Mouse (Mus musculus): Measurements from ENCODE around the gene Myadml2. TPM values are rescaled to one million over a fixed set of nuclear protein-coding genes. Genes with fewer than 3 reads are reported as not detected.

Gene Myadml2
- polyA plus RNA-seq (2017; shearing (Covaris generic)), result not detected

GRCm38 (mm10) chr11:120648001-120648476 is at the start of gene Myadml2:
TSS of gene Myadml2 (minus strand) at chr11:120648158.

GRCm38 (mm10) chr11:120672687-120673593 is 25.0 kb upstream of the Myadml2 start, which contains the start of gene Aspscr1:
TSS of gene Aspscr1 (plus strand) at chr11:120672973.

DNA sequence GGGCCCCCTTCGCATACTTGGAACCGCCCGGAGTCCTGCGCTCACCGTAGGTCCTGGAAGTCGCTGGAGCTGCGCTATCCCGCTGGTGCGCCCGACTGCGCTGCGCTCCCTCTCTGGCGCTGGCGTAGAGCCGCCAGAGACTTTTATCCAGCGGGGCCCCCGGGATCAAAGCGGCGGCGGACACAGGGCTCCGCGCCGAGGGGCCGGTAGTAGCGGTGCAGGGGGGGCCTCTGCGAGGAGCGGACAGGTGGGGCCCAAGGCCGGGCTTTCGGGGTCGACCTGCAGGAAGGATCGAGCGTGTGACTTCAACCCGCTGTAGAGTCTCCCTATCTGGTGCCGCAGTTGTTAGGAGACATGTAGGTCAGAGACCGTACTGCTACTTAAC is 13.1 kb upstream of the Myadml2 start, which contains the start of gene Notum:
TSS of gene Notum (minus strand) at position 100 of the 385 bp plus-strand sequence.

GRCm38 (mm10) chr11:120643601-120643987 is 4.4 kb downstream of the Myadml2 start, which contains the start of gene Pycr1:
TSS of gene Pycr1 (minus strand) at chr11:120643769.

DNA sequence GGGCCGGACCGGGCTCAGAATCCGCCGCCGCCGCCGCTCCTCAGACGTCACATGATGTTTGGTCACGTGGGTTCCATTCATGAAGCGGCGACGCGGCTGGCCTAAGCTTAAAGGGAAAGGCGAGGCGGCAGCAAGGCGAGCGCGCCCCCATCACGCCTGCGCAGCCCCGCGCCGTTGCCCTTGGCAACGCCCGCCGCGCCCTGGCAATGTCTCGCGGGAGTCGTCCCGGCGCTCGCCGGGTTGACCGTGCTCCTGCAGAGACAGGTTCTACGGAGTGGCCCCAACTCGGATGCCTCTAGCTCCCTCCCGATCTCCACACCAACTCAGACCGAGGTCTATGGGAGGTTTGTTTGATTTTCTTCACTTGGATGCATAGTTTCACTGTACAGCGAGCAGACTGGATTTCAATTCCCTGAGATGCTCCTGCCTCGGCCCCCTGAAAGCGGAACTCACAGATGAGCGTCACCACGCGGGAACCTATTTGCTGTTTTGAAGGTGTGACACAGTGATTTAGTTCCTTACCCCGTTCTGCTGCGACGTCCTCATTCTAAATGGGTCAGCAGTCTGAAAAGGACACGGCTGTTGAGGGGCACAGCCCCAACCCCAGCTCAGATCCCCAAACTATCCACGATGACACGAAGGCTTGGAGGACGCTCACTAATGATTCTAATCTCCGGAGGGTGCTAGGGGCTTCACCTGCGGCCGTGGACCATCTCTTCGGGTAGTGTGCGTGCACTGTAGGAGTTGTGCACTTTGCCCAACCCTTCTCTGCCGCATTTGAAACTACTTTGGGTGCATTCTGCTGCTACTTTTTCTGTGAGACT is 14.2 kb downstream of the Myadml2 start, which contains the start of gene Mafg:
TSS of gene Mafg (minus strand) at position 81 of the 824 bp plus-strand sequence.

GRCm38 (mm10) chr11:120625152-120625775 is 22.7 kb downstream of the Myadml2 start, which contains the start of gene Sirt7:
TSS of gene Sirt7 (minus strand) at chr11:120625240.

GRCm38 (mm10) chr11:120617519-120618112 is 30.3 kb downstream of the Myadml2 start, which contains the start of gene Pcyt2:
TSS of gene Pcyt2 (minus strand) at chr11:120617936.

GRCm38 (mm10) chr11:120608241-120609034 is 39.5 kb downstream of the Myadml2 start, which contains the start of gene Npb:
TSS of gene Npb (plus strand) at chr11:120608477.

DNA sequence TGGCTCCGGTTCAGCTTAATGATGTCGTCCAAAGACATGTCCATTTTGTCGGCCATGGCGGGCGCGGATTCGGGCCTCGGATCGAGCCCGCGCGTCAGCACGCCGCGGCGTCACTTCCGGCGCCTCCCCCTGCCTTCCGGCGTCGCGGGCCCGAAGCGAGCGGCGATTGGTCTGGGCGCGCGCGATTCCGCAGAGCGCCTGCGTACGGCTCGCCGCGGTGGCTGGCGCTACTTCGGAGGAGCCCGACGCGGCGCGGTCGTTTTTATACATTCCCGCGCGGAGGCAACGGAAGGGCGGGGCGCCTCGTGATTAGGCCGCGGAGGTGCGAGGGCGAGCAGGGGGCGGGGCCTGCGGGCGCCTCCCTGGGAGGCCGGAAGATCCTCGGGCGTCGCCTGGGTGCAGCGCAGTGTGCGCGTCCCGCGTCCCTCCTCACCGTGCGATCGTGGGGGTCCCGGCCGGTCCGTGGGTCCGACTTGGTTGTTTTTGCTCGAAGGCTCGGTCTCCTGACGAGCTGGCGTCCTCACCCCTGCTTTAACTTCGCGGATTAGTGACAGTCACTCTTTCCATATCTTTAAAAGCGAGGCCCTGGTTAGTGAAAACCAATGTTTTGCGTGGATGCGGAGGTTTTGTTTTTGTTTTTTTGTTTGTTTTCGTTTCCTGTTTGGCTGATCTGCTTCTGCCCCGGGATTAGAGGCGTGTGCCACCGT is 49.5 kb downstream of the Myadml2 start, which contains the start of the genes Alyref and Anapc11:
TSS of gene Alyref (minus strand) at position 83 of the 707 bp plus-strand sequence.
TSS of gene Anapc11 (plus strand) at position 139 of the 707 bp plus-strand sequence.

Other genes starting within 250 kb of the Myadml2 start
- gene Nploc4, start 210.4 kb downstream of the Myadml2 start, polyA plus RNA-seq (2017; shearing (Covaris generic)), result 56.3 TPM
- gene Tspan10, start 205.5 kb downstream of the Myadml2 start, polyA plus RNA-seq (2017; shearing (Covaris generic)), result not detected
- 0.19 TPM for gene Pde6g, start 194.7 kb downstream of the Myadml2 start, polyA plus RNA-seq (2017; shearing (Covaris generic))
- 2.3 TPM for gene Oxld1, start 190.1 kb downstream of the Myadml2 start, polyA plus RNA-seq (2017; shearing (Covaris generic))
- 24.3 TPM for gene Ccdc137, start 190.0 kb downstream of the Myadml2 start, polyA plus RNA-seq (2017; shearing (Covaris generic))
- gene Arl16, start 180.6 kb downstream of the Myadml2 start, polyA plus RNA-seq (2017; shearing (Covaris generic)), result 11.5 TPM
- gene Mrpl12, start 163.5 kb downstream of the Myadml2 start, polyA plus RNA-seq (2017; shearing (Covaris generic)), result 43.3 TPM
- 6.9 TPM for gene Slc25a10, start 156.3 kb downstream of the Myadml2 start, polyA plus RNA-seq (2017; shearing (Covaris generic))
- gene Gcgr, start 117.5 kb downstream of the Myadml2 start, polyA plus RNA-seq (2017; shearing (Covaris generic)), result not detected
- 80.5 TPM for gene Mcrip1, start 98.4 kb downstream of the Myadml2 start, polyA plus RNA-seq (2017; shearing (Covaris generic))
- gene Ppp1r27, start 97.0 kb downstream of the Myadml2 start, polyA plus RNA-seq (2017; shearing (Covaris generic)), result not detected
- gene P4hb, start 74.9 kb downstream of the Myadml2 start, polyA plus RNA-seq (2017; shearing (Covaris generic)), result 187 TPM
- 668 TPM for gene Arhgdia, start 66.5 kb downstream of the Myadml2 start, polyA plus RNA-seq (2017; shearing (Covaris generic))
- 272 TPM for gene Alyref, start 49.8 kb downstream of the Myadml2 start, polyA plus RNA-seq (2017; shearing (Covaris generic))
- gene Anapc11, start 49.7 kb downstream of the Myadml2 start, polyA plus RNA-seq (2017; shearing (Covaris generic)), result 79.1 TPM
- not detected for gene Npb, start 39.7 kb downstream of the Myadml2 start, polyA plus RNA-seq (2017; shearing (Covaris generic))
- gene Pcyt2, start 30.2 kb downstream of the Myadml2 start, polyA plus RNA-seq (2017; shearing (Covaris generic)), result 242 TPM
- gene Sirt7, start 22.9 kb downstream of the Myadml2 start, polyA plus RNA-seq (2017; shearing (Covaris generic)), result 190 TPM
- gene Mafg, start 14.6 kb downstream of the Myadml2 start, polyA plus RNA-seq (2017; shearing (Covaris generic)), result 23.3 TPM
- gene Pycr1, start 4.4 kb downstream of the Myadml2 start, polyA plus RNA-seq (2017; shearing (Covaris generic)), result 1.1 TPM
- gene Notum, start 13.0 kb upstream of the Myadml2 start, polyA plus RNA-seq (2017; shearing (Covaris generic)), result not detected
- gene Aspscr1, start 24.8 kb upstream of the Myadml2 start, polyA plus RNA-seq (2017; shearing (Covaris generic)), result 141 TPM
- 77.0 TPM for gene Cenpx, start 65.6 kb upstream of the Myadml2 start, polyA plus RNA-seq (2017; shearing (Covaris generic))
- 69.5 TPM for gene Lrrc45, start 65.8 kb upstream of the Myadml2 start, polyA plus RNA-seq (2017; shearing (Covaris generic))
- gene Rac3, start 73.3 kb upstream of the Myadml2 start, polyA plus RNA-seq (2017; shearing (Covaris generic)), result 1.1 TPM
- 0.66 TPM for gene Dcxr, start 79.1 kb upstream of the Myadml2 start, polyA plus RNA-seq (2017; shearing (Covaris generic))
- gene Cbr2, start 84.0 kb upstream of the Myadml2 start, polyA plus RNA-seq (2017; shearing (Covaris generic)), result not detected
- gene Hmga1b, start 114.6 kb upstream of the Myadml2 start, polyA plus RNA-seq (2017; shearing (Covaris generic)), result 1.0 TPM
- 32.5 TPM for gene Rfng, start 136.0 kb upstream of the Myadml2 start, polyA plus RNA-seq (2017; shearing (Covaris generic))
- gene Gps1, start 136.1 kb upstream of the Myadml2 start, polyA plus RNA-seq (2017; shearing (Covaris generic)), result 115 TPM
- 58.8 TPM for gene Dus1l, start 148.2 kb upstream of the Myadml2 start, polyA plus RNA-seq (2017; shearing (Covaris generic))
- 55.3 TPM for gene Fasn, start 176.4 kb upstream of the Myadml2 start, polyA plus RNA-seq (2017; shearing (Covaris generic))

All from naive thymus-derived CD4-positive, alpha-beta T cell, adult 5 months (primary cell).